Mouse (Mus musculus): ENCODE data around the gene Prkcb. TPM values are rescaled to one million over a fixed set of nuclear protein-coding genes. Genes with fewer than 3 reads are reported as not detected.
A peak's percentile ranks its signal among the peaks of the same experiment; 100 is the strongest.

Gene Prkcb
- polyA plus RNA-seq, 1 experiment from 2014 or later, result 10.5 TPM

- peak; percentile 51; the same call in 1 of the 2 replicates for ATAC-seq (ENCODE audit: insufficient number of reproducible peaks, low FRiP score)
- H3K4me3 ChIP-seq, result peak overlapping the region; percentile 83
- peaks cover 17% of the 10 kb centered on the region for H3K4me1 ChIP-seq (replicated peaks)
- H3K27me3 ChIP-seq (replicated peaks), result peaks cover 42% of the 10 kb centered on the region
- peak overlapping the region; percentile 70 for H3K9ac ChIP-seq
- no peaks in the 10 kb centered on the region for H3K36me3 ChIP-seq
- no peak overlapping the region; the same call in 1 of the 2 replicates for H3K27ac ChIP-seq (ENCODE audit: poor library complexity, severe bottlenecking)
- WGBS, result under 1% methylated on average over 66 of the region's 66 CpGs
- peak overlapping the region; percentile 99 for H3K4me2 ChIP-seq
- no peaks in the 10 kb centered on the region for H3K9me3 ChIP-seq (replicated peaks)
Measured at GRCm38 (mm10) chr7:122289243-122290111, 926 bp downstream of the Prkcb start.

GRCm38 (mm10) chr7:122290165-122290564, 1.6 kb downstream of the Prkcb start:
- H3K36me3 ChIP-seq, result no peaks in the 10 kb centered on the region
- peaks cover 17% of the 10 kb centered on the region for H3K4me1 ChIP-seq (replicated peaks)
- no peak overlapping the region; the same call in 1 of the 2 replicates for H3K9ac ChIP-seq
- peaks cover 42% of the 10 kb centered on the region for H3K27me3 ChIP-seq (replicated peaks)
- H3K4me3 ChIP-seq, result peak overlapping the region; percentile 83
- H3K27ac ChIP-seq (ENCODE audit: poor library complexity, severe bottlenecking), result no peak overlapping the region
- H3K4me2 ChIP-seq, result peak overlapping the region; percentile 99
- no peak for ATAC-seq (ENCODE audit: insufficient number of reproducible peaks, low FRiP score)
- 10% methylated on average over 12 of the region's 12 CpGs for WGBS
- no peaks in the 10 kb centered on the region for H3K9me3 ChIP-seq (replicated peaks)

- Histone ChIP-seq H3K27ac (ENCODE audit: poor library complexity, severe bottlenecking) (no peak overlapping the region), H3K9me3 (replicated peaks) (no peaks in the 10 kb centered on the region), H3K4me3 (no peak overlapping the region), H3K4me2 (no peak overlapping the region), H3K4me1 (replicated peaks) (peaks cover 17% of the 10 kb centered on the region), H3K9ac (no peak overlapping the region), H3K36me3 (no peaks in the 10 kb centered on the region), H3K27me3 (replicated peaks) (peaks cover 42% of the 10 kb centered on the region)
- 56% methylated on average over 3 of the region's 3 CpGs for WGBS
- no peak for ATAC-seq (ENCODE audit: insufficient number of reproducible peaks, low FRiP score)
Measured at GRCm38 (mm10) chr7:122290771-122291170, 2.2 kb downstream of the Prkcb start.

GRCm38 (mm10) chr7:122292151-122292550, 3.6 kb downstream of the Prkcb start:
- 54% methylated on average over 7 of the region's 7 CpGs for WGBS
- Histone ChIP-seq H3K27ac (ENCODE audit: poor library complexity, severe bottlenecking) (no peak overlapping the region), H3K36me3 (no peaks in the 10 kb centered on the region), H3K4me1 (replicated peaks) (peaks cover 17% of the 10 kb centered on the region), H3K4me2 (no peak overlapping the region), H3K9ac (no peak overlapping the region), H3K27me3 (replicated peaks) (peaks cover 41% of the 10 kb centered on the region), H3K4me3 (no peak overlapping the region), H3K9me3 (replicated peaks) (no peaks in the 10 kb centered on the region)
- no peak for ATAC-seq (ENCODE audit: insufficient number of reproducible peaks, low FRiP score)

GRCm38 (mm10) chr7:122294111-122294510, 5.6 kb downstream of the Prkcb start:
- Histone ChIP-seq H3K27me3 (replicated peaks) (peaks cover 22% of the 10 kb centered on the region), H3K4me3 (no peak overlapping the region), H3K27ac (ENCODE audit: poor library complexity, severe bottlenecking) (no peak overlapping the region), H3K4me1 (replicated peaks) (peaks cover 11% of the 10 kb centered on the region), H3K9ac (no peak overlapping the region), H3K4me2 (no peak overlapping the region), H3K36me3 (no peaks in the 10 kb centered on the region), H3K9me3 (replicated peaks) (no peaks in the 10 kb centered on the region)
- WGBS, result 70% methylated on average over 7 of the region's 7 CpGs
- ATAC-seq (ENCODE audit: insufficient number of reproducible peaks, low FRiP score), result no peak

- Histone ChIP-seq H3K9ac (no peak overlapping the region), H3K9me3 (replicated peaks) (no peaks in the 10 kb centered on the region), H3K4me3 (no peak overlapping the region), H3K4me2 (no peak overlapping the region), H3K36me3 (no peaks in the 10 kb centered on the region), H3K4me1 (replicated peaks) (0 out of 2 replicates have a peak, but pooled peaks cover 3% of the 10 kb centered on the region), H3K27me3 (replicated peaks) (peaks cover 10% of the 10 kb centered on the region), H3K27ac (ENCODE audit: poor library complexity, severe bottlenecking) (no peak overlapping the region)
- 52% methylated on average over 4 of the region's 4 CpGs for WGBS
- ATAC-seq (ENCODE audit: insufficient number of reproducible peaks, low FRiP score), result no peak
Measured at GRCm38 (mm10) chr7:122295363-122295762, 6.8 kb downstream of the Prkcb start.

GRCm38 (mm10) chr7:122296331-122296730, 7.8 kb downstream of the Prkcb start:
- H3K27ac ChIP-seq (ENCODE audit: poor library complexity, severe bottlenecking), result no peak overlapping the region
- ATAC-seq (ENCODE audit: insufficient number of reproducible peaks, low FRiP score), result no peak
- WGBS, result 63% methylated on average over 1 of the region's 1 CpGs

GRCm38 (mm10) chr7:122296805-122297204, 8.3 kb downstream of the Prkcb start:
- no peak overlapping the region for H3K27ac ChIP-seq (ENCODE audit: poor library complexity, severe bottlenecking)
- ATAC-seq (ENCODE audit: insufficient number of reproducible peaks, low FRiP score), result no peak
- no peak overlapping the region for H3K4me3 ChIP-seq
- peaks cover 4% of the 10 kb centered on the region for H3K9me3 ChIP-seq (replicated peaks)
- H3K9ac ChIP-seq, result no peak overlapping the region
- no peak overlapping the region for H3K4me2 ChIP-seq
- no peaks in the 10 kb centered on the region for H3K27me3 ChIP-seq (replicated peaks)
- H3K36me3 ChIP-seq, result no peaks in the 10 kb centered on the region
- H3K4me1 ChIP-seq (replicated peaks), result no peaks in the 10 kb centered on the region
- WGBS, result 77% methylated on average over 3 of the region's 3 CpGs

More at GRCm38 (mm10) chr7:122296331-122296730, 7.8 kb downstream of the Prkcb start:
- Histone ChIP-seq H3K4me3 (no peak overlapping the region), H3K4me1 (replicated peaks) (no peaks in the 10 kb centered on the region), H3K9ac (no peak overlapping the region), H3K27me3 (replicated peaks) (peaks cover under 1% of the 10 kb centered on the region; the same call in 1 of the 2 replicates), H3K36me3 (no peaks in the 10 kb centered on the region), H3K9me3 (replicated peaks) (peaks cover 4% of the 10 kb centered on the region), H3K4me2 (no peak overlapping the region)

GRCm38 (mm10) chr7:122297627-122298026, 9.1 kb downstream of the Prkcb start:
- H3K4me1 ChIP-seq (replicated peaks), result no peaks in the 10 kb centered on the region
- no peaks in the 10 kb centered on the region for H3K27me3 ChIP-seq (replicated peaks)
- no peak overlapping the region for H3K9ac ChIP-seq
- no peak overlapping the region for H3K4me3 ChIP-seq
- H3K36me3 ChIP-seq, result no peaks in the 10 kb centered on the region
- no peak for ATAC-seq (ENCODE audit: insufficient number of reproducible peaks, low FRiP score)
- peaks cover 4% of the 10 kb centered on the region for H3K9me3 ChIP-seq (replicated peaks)
- 53% methylated on average over 3 of the region's 3 CpGs for WGBS
- H3K4me2 ChIP-seq, result no peak overlapping the region
- no peak overlapping the region for H3K27ac ChIP-seq (ENCODE audit: poor library complexity, severe bottlenecking)

GRCm38 (mm10) chr7:122298715-122299114, 10.2 kb downstream of the Prkcb start:
- Histone ChIP-seq H3K4me3 (no peak overlapping the region), H3K27me3 (replicated peaks) (no peaks in the 10 kb centered on the region), H3K4me1 (replicated peaks) (no peaks in the 10 kb centered on the region), H3K27ac (ENCODE audit: poor library complexity, severe bottlenecking) (no peak overlapping the region), H3K36me3 (no peaks in the 10 kb centered on the region), H3K4me2 (no peak overlapping the region), H3K9me3 (replicated peaks) (peaks cover 4% of the 10 kb centered on the region), H3K9ac (no peak overlapping the region)
- ATAC-seq (ENCODE audit: insufficient number of reproducible peaks, low FRiP score), result no peak
- WGBS, result 70% methylated on average over 2 of the region's 2 CpGs

- no peak overlapping the region for H3K4me3 ChIP-seq
- peaks cover 4% of the 10 kb centered on the region for H3K9me3 ChIP-seq (replicated peaks)
- H3K4me2 ChIP-seq, result no peak overlapping the region
- no peaks in the 10 kb centered on the region for H3K36me3 ChIP-seq
- ATAC-seq (ENCODE audit: insufficient number of reproducible peaks, low FRiP score), result no peak
- WGBS, result 63% methylated on average over 4 of the region's 4 CpGs
- no peaks in the 10 kb centered on the region for H3K27me3 ChIP-seq (replicated peaks)
- no peaks in the 10 kb centered on the region for H3K4me1 ChIP-seq (replicated peaks)
- H3K27ac ChIP-seq (ENCODE audit: poor library complexity, severe bottlenecking), result no peak overlapping the region
- no peak overlapping the region for H3K9ac ChIP-seq
Measured at GRCm38 (mm10) chr7:122300538-122300937, 12.0 kb downstream of the Prkcb start.
